Mouse (Mus musculus) liver, embryonic 14.5 days (tissue): ENCODE measurements at regions not wholly inside any gene's neighbourhood (a gene's known extent, or its start where the extent isn't known, plus 50 kb on each side); places are given as distances from the start of the nearest gene placed in this dataset.

Experiments
- ATAC-seq: fragments of 200-750 bp; cut with Nextera tagmentation; 2 replicates; pipeline ENCODE4 v1.8.0; 2017; ENCODE audit warnings: moderate number of reproducible peaks, mild to moderate bottlenecking, moderate library complexity; ENCODE audit not compliant: insufficient read depth
- DNase-seq, 3 experiments: peaks; one replicate each; pipeline ENCODE4 v3.0.0-alpha.2; 2012 to 2013; ENCODE audit warnings: low read depth in 3 of 3, low spot score in 3 of 3
- H3K27ac ChIP-seq: fragments of 300-500 bp; sonication (generic); 2 replicates; pipeline ENCODE4 v1.5.1; 2014; ENCODE audit warnings: moderate library complexity, mild to moderate bottlenecking, control low read depth, inconsistent platforms
- H3K27me3 ChIP-seq: fragments of 300-500 bp; sonication (generic); 2 replicates; pipeline ENCODE4 v1.6.1; 2014; ENCODE audit warnings: mild to moderate bottlenecking, low read length, moderate library complexity; ENCODE audit not compliant: control insufficient read depth, insufficient read depth
- H3K36me3 ChIP-seq: fragments of 300-500 bp; sonication (generic); replicated peaks from 2 replicates; pipeline ENCODE4 v1.6.1; 2014; ENCODE audit warnings: low read depth; ENCODE audit not compliant: control insufficient read depth, insufficient read depth
- H3K4me1 ChIP-seq, 2 experiments: fragments of 200-500 bp in 1 of 2; fragments of 300-500 bp in 1 of 2; sonication (generic) in 1 of 2; replicated peaks; 2 replicates each; pipeline ENCODE4 v1.6.1; 2012 to 2014; ENCODE audit warnings: antibody characterized with exemption in 1 of 2, inconsistent platforms in 1 of 2, low read length in 1 of 2; ENCODE audit not compliant: control insufficient read depth in 2 of 2, insufficient read depth in 2 of 2
- H3K4me2 ChIP-seq: fragments of 300-500 bp; sonication (generic); 2 replicates; pipeline ENCODE4 v1.6.1; 2014; ENCODE audit warnings: low read depth, mild to moderate bottlenecking, control low read depth, moderate library complexity
- H3K4me3 ChIP-seq, 2 experiments: fragments of 200-500 bp in 1 of 2; fragments of 300-500 bp in 1 of 2; sonication (generic) in 1 of 2; 2 replicates each; pipeline ENCODE4 v1.5.1; 2012 to 2014; ENCODE audit warnings: low read depth in 2 of 2, low read length in 2 of 2, mild to moderate bottlenecking in 2 of 2, control low read depth in 1 of 2, inconsistent platforms in 1 of 2, moderate library complexity in 1 of 2; ENCODE audit not compliant: insufficient read depth in 1 of 2
- H3K9ac ChIP-seq: fragments of 300-500 bp; sonication (generic); replicated peaks from 2 replicates; pipeline ENCODE4 v1.6.1; 2014; ENCODE audit warnings: mild to moderate bottlenecking, control low read depth, moderate library complexity
- H3K9me3 ChIP-seq: fragments of 300-500 bp; sonication (generic); 2 replicates; pipeline ENCODE4 v1.6.1; 2016; ENCODE audit warnings: low read length, mixed read lengths; ENCODE audit not compliant: control insufficient read depth
- CTCF ChIP-seq: IDR thresholded peaks from 2 replicates; pipeline ENCODE4 v1.5.1; 2016; ENCODE audit warnings: antibody characterized with exemption, low read depth, control low read depth
- EP300 ChIP-seq: IDR thresholded peaks from 2 replicates; pipeline ENCODE4 v1.6.1; 2016; ENCODE audit warnings: antibody characterized with exemption, low read depth
- WGBS: fragments of 180-500 bp; shearing (Covaris S2); extraction: QIAGEN DNeasy Blood & Tissue Kit; methylation state at CpG from one replicate; pipeline ENCODE4 v1.1.7; 2014; ENCODE audit not compliant: insufficient replicate concordance; 5-methylcytosine and 5-hydroxymethylcytosine counted together

GRCm38 (mm10) chr10:24392066-24392465 is 168.7 kb downstream of the Moxd1 start:
- Histone ChIP-seq H3K4me1 (no peaks in the 10 kb centered on the region; a peak in 1 of 4 replicates), H3K27me3 (no peaks in the 10 kb centered on the region), H3K4me3 (no peak overlapping the region), H3K4me2 (no peak overlapping the region), H3K9me3 (no peaks in the 10 kb centered on the region), H3K27ac (no peak overlapping the region), H3K9ac (no peak overlapping the region), H3K36me3 (no peaks in the 10 kb centered on the region)
- 60% methylated on average over 3 of the region's 3 CpGs for WGBS
- ATAC-seq = no peak
- TF ChIP-seq CTCF (no peak), EP300 (no peak)
- DNase-seq = no peak

- no peaks in the 10 kb centered on the region for H3K27me3 ChIP-seq
- H3K4me1 ChIP-seq = no peaks in the 10 kb centered on the region; a peak in 1 of 4 replicates
- ATAC-seq = no peak
- WGBS = 60% methylated on average over 13 of the region's 13 CpGs
- H3K36me3 ChIP-seq = no peaks in the 10 kb centered on the region
- no peak overlapping the region for H3K27ac ChIP-seq
- DNase-seq = no peak
- TF ChIP-seq CTCF (no peak), EP300 (no peak)
- H3K9ac ChIP-seq = no peak overlapping the region
- no peak overlapping the region for H3K4me3 ChIP-seq
- H3K9me3 ChIP-seq = no peaks in the 10 kb centered on the region
- H3K4me2 ChIP-seq = no peak overlapping the region
Measured at GRCm38 (mm10) chr10:24395999-24396784, 172.9 kb downstream of the Moxd1 start.

- Histone ChIP-seq H3K27me3 (no peaks in the 10 kb centered on the region), H3K4me1 (no peaks in the 10 kb centered on the region), H3K4me3 (no peak overlapping the region), H3K9me3 (no peaks in the 10 kb centered on the region), H3K27ac (no peak overlapping the region), H3K36me3 (no peaks in the 10 kb centered on the region), H3K4me2 (no peak overlapping the region), H3K9ac (no peak overlapping the region)
- no peak for ATAC-seq
- WGBS = 88% methylated on average over 2 of the region's 2 CpGs
- no peak for DNase-seq
- TF ChIP-seq CTCF (no peak), EP300 (no peak)
Measured at GRCm38 (mm10) chr10:24397125-24397524, 173.8 kb downstream of the Moxd1 start.

- Histone ChIP-seq H3K4me2 (no peak overlapping the region), H3K9ac (no peak overlapping the region), H3K27ac (no peak overlapping the region), H3K9me3 (no peaks in the 10 kb centered on the region), H3K4me3 (no peak overlapping the region), H3K4me1 (no peaks in the 10 kb centered on the region), H3K27me3 (no peaks in the 10 kb centered on the region), H3K36me3 (no peaks in the 10 kb centered on the region)
- ATAC-seq = no peak
- WGBS = 47% methylated on average over 4 of the region's 4 CpGs
- no peak for TF ChIP-seq EP300
- no peak for TF ChIP-seq CTCF
- DNase-seq = no peak
Measured at GRCm38 (mm10) chr10:24404851-24405250, 181.5 kb downstream of the Moxd1 start.

GRCm38 (mm10) chr10:24406953-24407352 is 183.6 kb downstream of the Moxd1 start:
- Histone ChIP-seq H3K4me1 (no peaks in the 10 kb centered on the region), H3K9ac (no peak overlapping the region), H3K27ac (no peak overlapping the region), H3K4me2 (no peak overlapping the region), H3K36me3 (no peaks in the 10 kb centered on the region), H3K9me3 (no peaks in the 10 kb centered on the region), H3K4me3 (no peak overlapping the region), H3K27me3 (no peaks in the 10 kb centered on the region)
- 53% methylated on average over 3 of the region's 3 CpGs for WGBS
- DNase-seq (no peak), ATAC-seq (no peak)
- no peak for TF ChIP-seq EP300
- no peak for TF ChIP-seq CTCF
